Comparison of ENCODE assay signal across 8 mouse cellular contexts in the genomic region with DNA sequence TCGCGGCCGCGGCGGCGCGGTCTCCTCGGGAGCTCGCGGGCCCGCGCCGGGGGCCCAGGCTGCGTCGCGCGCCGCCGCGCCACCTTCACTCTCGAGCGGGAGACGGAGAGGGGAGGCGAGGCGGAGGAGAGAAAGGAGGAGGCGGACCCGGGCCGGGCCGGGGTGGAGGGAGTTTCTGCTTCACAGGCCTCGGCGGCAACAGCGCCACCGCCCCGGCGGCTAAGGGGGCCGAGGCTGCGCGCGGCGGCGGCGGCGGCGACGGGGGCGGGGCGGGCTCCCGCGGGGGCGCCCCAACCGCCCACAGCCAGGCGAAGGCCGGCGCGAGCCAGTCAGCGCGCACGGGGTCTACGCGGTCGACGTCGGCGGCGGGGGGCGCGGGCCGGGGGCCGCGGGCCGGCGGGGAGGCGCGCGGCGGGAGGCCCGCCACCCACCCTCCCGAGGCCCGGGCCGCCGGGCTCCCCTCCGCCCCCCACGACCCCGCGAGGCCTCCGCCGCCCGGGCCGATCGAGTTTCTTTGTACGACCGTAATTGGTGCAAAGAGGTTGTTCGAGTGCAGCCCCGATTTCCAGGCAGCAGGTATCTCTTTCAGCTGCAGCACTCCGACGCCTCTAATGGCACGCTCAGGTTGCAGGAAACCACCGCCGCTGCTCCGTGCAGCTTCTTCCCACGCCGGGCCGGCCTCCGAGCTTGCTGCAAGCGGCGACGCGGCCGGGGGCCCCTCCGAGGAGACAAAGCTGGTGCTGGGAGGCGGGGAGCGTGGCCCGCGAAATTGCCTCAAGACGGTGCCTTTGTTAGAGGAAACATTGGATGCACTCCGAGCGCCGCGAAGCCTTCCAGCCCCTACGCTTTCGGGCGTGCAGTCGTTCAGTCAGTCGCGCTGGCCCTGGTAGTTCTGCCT. TPM values are rescaled to one million over a fixed set of nuclear protein-coding genes. Genes with fewer than 3 reads are reported as not detected.
A peak's percentile ranks its signal among the peaks of the same experiment; 100 is the strongest.
DNase-seq lines count a peak whose midpoint lies in the region; ATAC-seq and TF ChIP-seq lines count a peak whose summit lies in the region.

No protein-coding gene starts in this region.

- H3K27ac ChIP-seq in forebrain, embryonic 16.5 days (ENCODE audit: low read length), result peak overlapping the region; percentile 100
- H3K27ac ChIP-seq in lung, embryonic 14.5 days (ENCODE audit: low read depth), result peak overlapping the region; percentile 100
- peak overlapping the region; percentile 98 for H3K27ac ChIP-seq in olfactory bulb, adult 2 months (ENCODE audit: insufficient read depth, low read depth, low read length)
- peak overlapping the region; percentile 87 for H3K27ac ChIP-seq in thymus, adult 2 months (ENCODE audit: control insufficient read depth, insufficient read depth, low read length)

- under 1% methylated on average over 73 of the region's 125 CpGs for WGBS in forebrain, embryonic 16.5 days
- WGBS in lung, embryonic 14.5 days, result under 1% methylated on average over 81 of the region's 125 CpGs
- 4% methylated on average over 118 of the region's 125 CpGs for WGBS in olfactory bulb, adult 2 months
- WGBS in thymus, adult 2 months, result 3% methylated on average over 117 of the region's 125 CpGs

- H3K4me3 ChIP-seq in forebrain, embryonic 16.5 days (replicated peaks; ENCODE audit: low read length), result peak overlapping the region; percentile 84
- H3K4me3 ChIP-seq in lung, embryonic 14.5 days (ENCODE audit: low read depth, low read length), result peak overlapping the region; percentile 97
- peak overlapping the region; percentile 81 for H3K4me3 ChIP-seq in olfactory bulb, adult 2 months (ENCODE audit: insufficient read depth, low read depth, low read length)
- peak overlapping the region; percentile 98 for H3K4me3 ChIP-seq in thymus, adult 2 months (ENCODE audit: control insufficient read depth, insufficient read depth, low read length)

- H3K4me2 ChIP-seq in forebrain, embryonic 16.5 days (ENCODE audit: low read length), result peak overlapping the region; percentile 85
- peak overlapping the region; percentile 81 for H3K4me2 ChIP-seq in lung, embryonic 14.5 days

- H3K9ac ChIP-seq in forebrain, embryonic 16.5 days (replicated peaks; ENCODE audit: low read depth, low read length), result peak overlapping the region; percentile 98
- H3K9ac ChIP-seq in lung, embryonic 14.5 days, result peak overlapping the region; percentile 99

- intact Hi-C loops in heart, postnatal 36 days (cut with DNase I), result loop anchor here (1.0 to 5.0 kb wide), 3 partner anchors 81 to 186 kb away; a partner anchor contains a TSS

- H3K27me3 ChIP-seq in forebrain, embryonic 16.5 days (replicated peaks; ENCODE audit: control insufficient read depth, insufficient read depth, low read length), result peaks cover 6% of the 10 kb centered on the region
- no peaks in the 10 kb centered on the region for H3K27me3 ChIP-seq in lung, embryonic 14.5 days (ENCODE audit: insufficient read depth, low read length)
- H3K27me3 ChIP-seq in thymus, adult 2 months (ENCODE audit: control insufficient read depth, insufficient read depth, low read length), result no peaks in the 10 kb centered on the region

- H3K4me1 ChIP-seq in forebrain, embryonic 16.5 days (replicated peaks; ENCODE audit: control insufficient read depth, insufficient read depth, low read length), result peaks cover 16% of the 10 kb centered on the region
- H3K4me1 ChIP-seq in lung, embryonic 14.5 days (ENCODE audit: insufficient read depth), result peaks cover 9% of the 10 kb centered on the region; the same call in 1 of the 2 replicates
- no peaks in the 10 kb centered on the region for H3K4me1 ChIP-seq in olfactory bulb, adult 2 months (ENCODE audit: control insufficient read depth, insufficient read depth, low read length)
- H3K4me1 ChIP-seq in thymus, adult 2 months (replicated peaks; ENCODE audit: control insufficient read depth, insufficient read depth, low read length), result no peaks in the 10 kb centered on the region

- H3K9me3 ChIP-seq in forebrain, embryonic 16.5 days (ENCODE audit: control insufficient read depth, low read length), result no peaks in the 10 kb centered on the region
- no peaks in the 10 kb centered on the region for H3K9me3 ChIP-seq in lung, embryonic 14.5 days (ENCODE audit: low read depth, low read length)

- H3K36me3 ChIP-seq in forebrain, embryonic 16.5 days (ENCODE audit: control insufficient read depth, insufficient read depth), result no peaks in the 10 kb centered on the region
- no peaks in the 10 kb centered on the region for H3K36me3 ChIP-seq in lung, embryonic 14.5 days (ENCODE audit: insufficient read depth)
- no peaks in the 10 kb centered on the region for H3K36me3 ChIP-seq in thymus, adult 2 months (ENCODE audit: control insufficient read depth, insufficient read depth, low read length)

- TF ChIP-seq POLR2A in olfactory bulb, adult 2 months (IDR thresholded peaks at IDR 0.05; ENCODE audit: insufficient read depth, low read depth, low read length), result peak; percentile 48
- peak; percentile 56 for TF ChIP-seq POLR2A in thymus, adult 2 months (IDR thresholded peaks at IDR 0.05; ENCODE audit: control insufficient read depth, extremely low read depth, insufficient read depth, low read length, poor library complexity)

- ATAC-seq in forebrain, embryonic 16.5 days, result peak; percentile 91
- ATAC-seq in lung, embryonic 14.5 days (ENCODE audit: insufficient read depth), result peak; percentile 87

- TF ChIP-seq CTCF in lung, embryonic 14.5 days (IDR thresholded peaks at IDR 0.05; ENCODE audit: low read depth), result no peak
- no peak for TF ChIP-seq CTCF in olfactory bulb, adult 2 months (IDR thresholded peaks at IDR 0.05; ENCODE audit: insufficient read depth, low read depth, low read length)
- peak; percentile 55; the same call in 1 of the 2 replicates for TF ChIP-seq CTCF in thymus, adult 2 months (IDR thresholded peaks at IDR 0.05; ENCODE audit: borderline replicate concordance, control insufficient read depth, extremely low read depth, insufficient read depth, low read length, poor library complexity)

- peak; percentile 69 for DNase-seq in ES-CJ7 (ENCODE audit: low read depth, low spot score)
- peak; percentile 54 to 61 for DNase-seq in cerebellum, adult 18-20 months
- DNase-seq in heart, postnatal 36 days, result peak; percentile 85 to 89
- DNase-seq in layer of hippocampus, adult 8-10 months (ENCODE audit: low spot score in 2 of 2), result peak; percentile 58 to 73
- DNase-seq in lung, embryonic 14.5 days, result peak; percentile 89
- DNase-seq in thymus, adult 2 months, result peak; percentile 86

RNA-seq across cellular contexts. Expression of a gene that starts 0.9 kb away (rescaled TPM):
- polyA plus RNA-seq in forebrain, embryonic 16.5 days (2015; fragmentation: Nextera tagmentation; extraction: Ambion mirVana), result 8.8 and 10.2 TPM in 2 replicates
- 10 to 100 TPM; 46.7 to 52.2 TPM for total RNA-seq in heart, postnatal 36 days (2021)
- 10 to 100 TPM; 50.6 to 79.0 (median 65.7) TPM for total RNA-seq in layer of hippocampus, adult 8-10 months (2022)
- polyA plus RNA-seq in lung, embryonic 14.5 days (2014; fragmentation: Nextera tagmentation; extraction: Ambion mirVana), result 30.7 and 32.5 TPM in 2 replicates
- not detected in 2 replicates for polyA plus RNA-seq in olfactory bulb, adult 2 months (2012; ENCODE audit: insufficient read depth, insufficient read length, low replicate concordance, missing spikeins)
- polyA plus RNA-seq in thymus, adult 2 months (2012; rRNA removed), result 19.7 and 20.4 TPM in 2 replicates

Comparison
In these comparisons a context has a peak if more than half of its experiments do, and no peak if none do; other contexts are left out.
1. Peak in every context shown above with its lines: DNase-seq, ATAC-seq, H3K4me3 ChIP-seq and H3K27ac ChIP-seq.